Mouse (Mus musculus): ENCODE data around the gene Axin1. TPM values are rescaled to one million over a fixed set of nuclear protein-coding genes. Genes with fewer than 3 reads are reported as not detected.
A peak's percentile ranks its signal among the peaks of the same experiment; 100 is the strongest.
"Not testable (repeated sequence)": the region's sequence is repeated elsewhere in the genome, so short reads cannot be mapped to it uniquely, and the experiment has no call there.

The Axin1 gene
- total RNA-seq, 2 experiments from 2014 or later, result 28.3 to 28.5 TPM

DNA sequence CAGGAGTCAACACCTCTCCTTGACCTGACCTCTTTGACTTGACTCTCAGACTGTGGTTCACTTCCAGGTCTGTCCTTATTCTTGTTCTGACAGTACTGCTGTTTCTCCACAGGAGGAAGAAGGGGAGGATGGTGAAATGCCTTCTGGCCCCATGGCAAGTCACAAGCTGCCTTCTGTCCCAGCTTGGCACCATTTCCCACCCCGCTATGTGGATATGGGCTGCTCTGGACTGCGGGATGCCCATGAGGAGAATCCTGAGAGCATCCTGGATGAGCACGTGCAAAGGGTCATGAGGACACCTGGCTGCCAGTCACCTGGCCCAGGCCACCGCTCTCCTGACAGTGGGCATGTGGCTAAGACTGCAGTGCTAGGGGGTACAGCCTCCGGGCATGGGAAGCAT lies 49.1 kb downstream of the Axin1 start:
- no peak for DNase-seq (ENCODE audit: low spot score in 2 of 2)

DNA sequence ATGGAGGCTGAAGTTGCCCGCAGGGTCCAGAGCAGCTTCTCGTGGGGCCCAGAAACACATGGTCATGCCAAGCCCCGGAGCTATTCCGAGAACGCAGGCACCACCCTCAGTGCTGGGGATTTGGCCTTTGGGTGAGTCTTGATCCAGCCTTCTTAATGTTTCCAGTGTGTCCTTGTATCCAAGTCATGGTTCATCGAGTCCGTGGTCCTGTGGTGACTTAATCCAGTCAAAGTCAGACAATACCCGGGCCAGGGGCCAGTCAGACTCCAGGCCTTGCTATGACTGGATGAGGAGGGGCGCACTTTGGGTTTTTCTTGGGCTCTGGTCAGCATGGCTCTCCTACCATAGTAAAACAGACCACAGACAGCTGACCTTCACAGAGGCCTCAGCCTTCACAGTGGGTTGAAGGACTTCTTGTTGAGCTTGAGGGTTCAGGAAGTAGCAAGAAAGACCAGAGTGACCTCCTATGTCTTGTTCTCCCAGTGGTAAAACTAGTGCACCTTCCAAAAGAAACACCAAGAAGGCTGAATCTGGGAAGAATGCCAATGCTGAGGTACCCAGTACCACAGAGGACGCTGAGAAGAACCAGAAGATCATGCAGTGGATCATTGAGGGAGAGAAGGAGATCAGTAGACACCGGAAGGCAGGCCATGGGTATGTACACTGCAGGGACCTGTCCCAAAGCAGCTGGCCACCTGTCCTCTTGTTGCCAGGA lies 49.8 kb downstream of the Axin1 start:
- DNase-seq (ENCODE audit: low spot score in 2 of 2), result no peak

DNA sequence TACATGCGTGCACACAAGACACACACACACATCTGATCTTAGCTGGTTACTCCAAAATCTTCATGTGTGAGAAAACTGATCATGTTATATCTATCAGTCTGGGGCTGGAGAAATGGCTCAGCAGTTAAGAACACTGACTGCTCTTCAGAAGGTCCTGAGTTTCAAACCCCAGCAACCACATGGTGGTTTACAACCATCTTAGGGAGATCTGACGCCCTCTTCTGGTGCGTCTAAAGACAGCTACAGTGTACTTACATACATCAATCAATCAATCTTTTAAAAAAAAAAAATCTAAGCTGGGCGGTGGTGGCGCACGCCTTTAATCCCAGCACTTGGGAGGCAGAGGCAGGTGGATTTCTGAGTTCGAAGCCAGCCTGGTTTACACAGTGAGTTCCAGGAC lies 53.0 kb downstream of the Axin1 start:
- not testable (repeated sequence) for DNase-seq (ENCODE audit: low spot score in 2 of 2)

DNA sequence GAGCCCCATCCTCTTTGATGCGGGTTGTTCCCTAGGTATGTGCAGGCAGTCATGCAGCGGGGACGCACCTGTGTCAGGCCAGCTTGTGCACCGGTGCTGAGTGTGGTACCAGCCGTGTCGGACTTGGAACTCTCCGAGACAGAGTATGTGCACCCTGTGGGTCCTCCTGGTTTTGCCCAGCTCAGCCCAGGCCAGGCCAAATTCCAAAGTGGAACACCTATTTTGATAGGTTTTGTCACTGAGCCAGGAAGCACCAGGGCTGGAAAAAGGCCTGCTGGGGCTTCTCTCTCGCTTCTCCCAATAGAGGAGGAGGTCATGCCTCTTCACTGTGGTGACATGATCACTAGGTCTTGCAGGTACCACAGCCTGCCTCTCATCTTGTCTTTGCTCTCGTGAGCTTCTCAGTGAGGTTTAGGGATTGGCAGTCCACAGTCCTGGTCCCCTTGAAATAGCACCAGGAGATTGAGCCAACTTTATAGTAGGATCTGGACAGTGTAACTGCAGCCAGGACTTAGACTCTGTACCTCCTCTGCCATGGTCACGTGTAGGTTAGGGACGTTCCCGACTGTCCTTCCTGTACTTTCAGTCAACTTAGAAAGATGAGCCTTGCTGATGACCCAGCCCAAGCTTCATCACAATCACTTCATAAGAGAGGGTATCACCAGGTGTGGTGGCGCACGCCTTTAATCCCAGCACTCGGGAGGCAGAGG lies 54.1 kb downstream of the Axin1 start:
- DNase-seq (ENCODE audit: low spot score in 2 of 2), result no peak

DNA sequence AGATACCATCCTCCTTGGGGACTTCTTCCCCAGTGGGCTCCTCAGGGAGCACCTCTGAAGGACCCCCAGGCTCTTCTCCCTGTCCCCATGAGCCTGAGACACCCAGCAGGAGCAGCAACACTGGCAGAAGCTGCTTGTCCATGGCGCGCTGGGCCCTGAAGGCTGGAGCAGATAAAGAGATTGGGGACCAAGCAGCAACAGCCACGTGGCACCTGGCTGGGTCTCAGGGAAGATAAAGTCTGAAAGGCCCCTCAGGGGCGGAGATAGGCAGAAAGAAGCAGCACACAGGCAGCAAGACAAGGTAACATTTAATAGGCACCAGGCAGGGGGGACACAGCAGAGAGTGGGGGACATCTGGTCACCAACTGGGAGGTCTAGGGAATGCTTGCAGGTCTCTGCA lies 60.4 kb downstream of the Axin1 start, which contains the start of gene Pdia2:
TSS of gene Pdia2 (minus strand) at position 196 of the 400 bp plus-strand sequence.
- no peak for DNase-seq (ENCODE audit: low spot score in 2 of 2)

DNA sequence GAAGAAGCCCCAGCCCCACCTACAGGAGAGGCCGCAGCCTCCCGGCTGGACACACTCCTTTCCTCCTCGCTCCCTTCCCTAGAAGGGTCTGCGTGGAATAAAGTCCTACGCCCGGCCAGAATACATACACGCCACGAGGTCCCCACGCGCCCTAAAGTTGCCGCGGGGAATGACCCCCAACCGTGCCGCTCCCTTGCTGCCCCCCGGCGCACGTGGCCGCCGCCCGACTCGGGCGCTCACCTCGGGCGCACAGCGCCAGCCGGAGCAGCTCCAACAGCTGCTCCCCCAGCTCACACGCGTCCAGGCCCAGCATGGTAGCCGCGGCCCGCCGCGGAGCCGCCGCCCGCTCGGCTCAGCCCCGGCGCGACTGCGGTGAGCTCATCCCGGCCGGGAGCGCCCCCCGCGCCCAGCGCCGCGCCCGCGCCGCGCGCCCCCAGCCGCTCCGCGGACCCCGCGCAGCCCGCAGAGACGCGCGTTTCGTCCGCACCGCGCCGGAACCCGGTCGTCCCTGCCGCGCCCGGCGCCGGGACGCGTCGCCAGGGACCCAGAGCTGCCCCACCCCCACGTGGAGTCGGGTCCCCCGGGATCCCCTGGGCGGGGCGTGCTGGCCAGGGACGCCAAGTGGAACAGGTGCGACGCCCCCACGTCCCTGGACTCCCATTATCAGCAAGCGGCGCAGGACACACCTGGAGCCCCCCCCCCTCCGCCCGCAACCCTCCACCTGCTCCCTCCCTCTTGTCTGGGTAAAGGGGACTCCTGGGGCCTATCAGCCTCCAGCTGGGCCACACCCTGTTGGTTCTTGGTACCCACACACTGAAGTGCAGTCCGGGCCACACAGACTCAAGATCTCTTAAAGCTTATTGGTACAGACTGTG lies 62.6 kb downstream of the Axin1 start:
- peak in 1 of 2 experiments; percentile 30 for DNase-seq (ENCODE audit: low spot score in 2 of 2)

DNA sequence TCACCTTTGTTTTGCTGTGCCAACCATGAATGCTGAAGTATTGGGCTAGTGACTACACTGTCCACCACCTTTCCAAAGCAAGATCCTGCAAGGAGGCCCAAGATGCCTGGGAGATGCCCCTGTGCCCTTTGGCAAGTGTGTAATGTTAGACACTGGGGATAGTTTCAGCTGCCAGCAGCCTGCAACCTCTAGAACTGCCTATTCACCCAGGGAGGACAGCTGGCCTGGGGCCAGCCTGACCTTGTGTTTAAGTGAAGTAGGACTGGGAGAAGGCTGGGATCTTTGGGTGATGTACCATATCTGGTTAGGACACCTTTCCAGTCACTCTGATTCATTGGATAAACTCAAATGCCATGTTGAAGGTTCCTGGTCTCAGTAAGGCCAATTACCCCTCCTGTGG lies 63.5 kb downstream of the Axin1 start:
- DNase-seq (ENCODE audit: low spot score in 2 of 2), result no peak

DNA sequence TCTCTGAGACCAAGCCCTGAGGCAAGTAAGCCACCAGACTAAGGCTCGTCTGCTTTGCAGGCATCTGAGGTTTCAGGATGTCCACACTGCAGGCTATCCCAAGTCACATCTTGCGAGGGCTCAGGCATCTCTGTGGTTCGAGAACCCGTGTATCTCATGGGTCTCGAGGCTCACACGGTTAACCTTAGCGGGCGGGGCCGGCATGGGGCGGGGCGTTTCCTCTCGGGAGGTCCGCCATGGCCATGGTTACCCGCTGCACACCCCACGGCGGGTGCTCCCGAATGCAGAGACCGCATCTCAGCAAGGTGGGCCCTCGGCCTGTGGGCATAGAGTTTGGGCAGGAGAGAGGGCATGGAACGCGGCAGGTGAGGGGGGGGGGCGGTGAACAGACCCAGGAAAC lies 64.2 kb downstream of the Axin1 start, which contains the start of gene Rgs11:
TSS of gene Rgs11 (plus strand) at position 215 of the 400 bp plus-strand sequence.
- DNase-seq (ENCODE audit: low spot score in 2 of 2), result peak in 1 of 2 experiments; percentile 32

DNA sequence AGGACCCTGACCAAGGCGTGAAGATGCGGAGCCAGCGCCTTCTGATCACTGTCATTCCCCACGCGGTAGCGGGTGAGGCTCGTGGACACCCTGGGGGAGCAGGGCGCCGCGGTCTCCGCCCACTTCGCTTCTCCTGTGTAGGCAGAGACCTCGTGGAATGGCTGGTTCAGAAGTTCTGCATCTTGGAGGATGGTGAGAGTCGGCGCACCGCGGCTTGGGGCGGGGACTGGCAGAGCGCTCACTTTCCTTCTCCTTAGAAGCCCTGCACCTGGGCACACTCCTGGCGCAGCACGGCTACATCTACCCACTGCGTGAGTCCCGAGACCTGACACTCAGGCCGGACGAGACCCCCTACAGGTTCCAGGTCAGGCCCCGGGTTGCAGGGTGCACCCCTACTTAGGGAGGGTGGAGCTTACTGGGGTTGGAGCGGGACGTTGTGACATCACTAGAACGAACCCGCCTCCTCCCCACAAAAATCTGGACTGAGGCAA lies 64.9 kb downstream of the Axin1 start:
- peak; percentile 44 to 70 for DNase-seq (ENCODE audit: low spot score in 2 of 2)

DNA sequence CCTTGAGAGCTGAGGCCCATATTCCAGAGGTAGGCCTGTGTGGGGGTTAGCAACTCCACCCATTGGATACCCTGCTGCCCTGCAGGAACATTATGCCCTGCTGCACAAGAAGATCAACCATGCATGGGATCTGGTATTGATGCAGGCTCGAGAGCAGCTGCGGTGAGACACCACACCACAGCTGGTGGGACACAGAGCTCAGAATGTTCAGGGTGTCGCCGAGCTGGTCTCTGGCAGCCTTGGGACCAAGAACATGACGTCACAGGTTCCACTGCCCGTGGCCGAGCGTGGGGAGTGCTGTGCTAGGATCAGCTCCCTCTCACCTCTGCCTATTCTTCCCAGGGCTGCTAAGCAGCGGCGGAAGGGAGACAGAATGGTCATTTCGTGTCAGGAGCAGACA lies 66.3 kb downstream of the Axin1 start:
- DNase-seq (ENCODE audit: low spot score in 2 of 2), result no peak

DNA sequence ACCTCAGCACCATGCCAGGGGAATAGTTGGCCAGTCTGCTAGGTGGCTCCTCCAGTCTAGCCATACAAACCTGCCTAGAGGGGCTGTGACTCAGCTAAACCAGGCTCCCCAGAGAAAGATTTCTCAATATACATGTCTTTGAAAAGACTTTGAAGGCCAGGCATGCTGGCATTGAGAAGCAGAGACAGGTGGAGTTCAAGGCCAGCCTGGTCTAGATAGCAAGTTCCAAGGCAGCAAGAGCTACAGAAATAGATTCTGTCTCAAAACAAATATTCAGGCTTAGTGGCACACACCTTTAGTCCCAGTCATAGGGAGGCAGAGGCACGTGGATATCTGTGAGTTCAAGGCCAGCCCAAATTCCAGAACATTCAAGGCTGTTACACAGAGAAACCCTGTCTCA lies 67.9 kb downstream of the Axin1 start:
- DNase-seq (ENCODE audit: low spot score in 2 of 2), result no peak

DNA sequence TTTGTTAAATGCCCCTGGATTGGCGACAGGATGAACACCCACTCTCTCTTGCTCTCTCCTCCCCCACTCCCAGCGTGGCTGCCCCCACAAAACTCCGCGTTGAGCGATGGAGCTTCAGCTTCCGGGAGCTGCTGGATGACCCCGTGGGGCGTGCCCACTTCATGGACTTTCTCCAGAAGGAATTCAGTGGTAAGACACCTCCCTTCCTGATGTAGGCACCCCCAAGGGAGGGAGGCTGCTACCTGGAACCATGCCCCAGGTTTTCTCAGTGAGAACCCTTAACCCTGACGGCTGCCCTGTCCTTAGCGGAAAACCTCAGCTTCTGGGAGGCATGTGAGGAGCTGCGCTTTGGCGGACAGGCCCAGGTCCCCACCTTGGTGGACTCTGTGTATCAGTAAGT lies 69.2 kb downstream of the Axin1 start, which contains the start of gene Arhgdig:
TSS of gene Arhgdig (minus strand) at position 101 of the 400 bp plus-strand sequence.
- DNase-seq (ENCODE audit: low spot score in 2 of 2), result no peak

DNA sequence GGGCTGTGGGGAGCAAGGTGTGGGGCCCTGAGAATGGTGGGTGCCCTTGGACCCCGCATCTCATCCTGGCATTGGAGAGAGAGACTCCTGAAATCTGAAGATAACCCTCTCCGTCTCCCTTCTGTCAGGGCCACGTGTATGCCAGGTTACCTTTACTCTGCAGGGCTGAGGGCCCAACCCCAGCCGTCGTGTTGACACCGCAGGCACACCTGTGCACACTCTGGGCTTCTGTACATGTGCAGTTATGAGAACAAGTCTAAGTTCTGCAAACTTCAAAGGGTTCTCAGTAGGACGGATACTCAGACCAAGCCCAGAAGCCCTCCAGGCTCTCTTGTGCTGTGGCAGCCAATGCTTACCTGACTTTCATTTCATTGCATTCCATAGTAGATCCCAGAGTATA lies 73.8 kb downstream of the Axin1 start:
- DNase-seq (ENCODE audit: low spot score in 2 of 2), result no peak

DNA sequence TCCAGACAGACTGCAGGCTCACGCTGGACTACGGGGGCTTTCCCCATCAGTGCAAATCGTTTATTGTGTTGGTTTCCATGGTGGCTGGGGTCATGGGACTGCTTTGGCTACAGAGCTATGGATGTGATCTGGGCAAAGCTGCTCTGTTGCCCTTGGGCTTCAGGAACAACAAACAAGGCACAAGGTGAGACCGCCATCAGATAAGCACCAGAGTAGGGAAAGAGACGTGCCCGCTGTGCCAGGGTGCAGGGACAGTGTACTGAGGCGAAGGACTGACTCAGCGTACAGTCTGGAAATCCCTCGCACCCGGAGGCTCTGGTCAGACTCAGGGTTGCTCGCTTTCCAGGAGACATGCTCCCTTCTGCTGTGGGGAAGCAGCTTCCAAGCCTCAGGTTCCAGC lies 74.2 kb downstream of the Axin1 start:
- DNase-seq (ENCODE audit: low spot score in 2 of 2), result no peak

DNA sequence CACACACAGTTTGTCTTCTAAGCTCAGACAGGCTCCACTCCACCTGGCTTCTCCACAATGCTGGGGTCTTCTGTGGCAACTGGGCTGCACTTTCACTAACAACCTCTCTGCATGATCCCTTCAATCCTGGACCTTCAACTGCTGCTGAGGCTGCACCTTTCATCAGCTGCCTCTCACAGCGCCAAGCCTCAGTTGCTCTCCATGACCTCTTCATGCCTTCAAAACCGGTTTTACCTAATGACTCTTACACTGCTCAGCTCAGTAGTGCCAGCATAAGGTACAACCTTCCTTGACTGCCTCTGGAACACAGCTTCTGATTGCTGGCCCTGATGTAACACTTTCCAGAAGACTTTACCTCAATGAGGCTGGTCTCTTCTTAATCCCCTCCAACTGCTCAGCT lies 83.0 kb downstream of the Axin1 start:
- DNase-seq (ENCODE audit: low spot score in 2 of 2), result no peak

DNA sequence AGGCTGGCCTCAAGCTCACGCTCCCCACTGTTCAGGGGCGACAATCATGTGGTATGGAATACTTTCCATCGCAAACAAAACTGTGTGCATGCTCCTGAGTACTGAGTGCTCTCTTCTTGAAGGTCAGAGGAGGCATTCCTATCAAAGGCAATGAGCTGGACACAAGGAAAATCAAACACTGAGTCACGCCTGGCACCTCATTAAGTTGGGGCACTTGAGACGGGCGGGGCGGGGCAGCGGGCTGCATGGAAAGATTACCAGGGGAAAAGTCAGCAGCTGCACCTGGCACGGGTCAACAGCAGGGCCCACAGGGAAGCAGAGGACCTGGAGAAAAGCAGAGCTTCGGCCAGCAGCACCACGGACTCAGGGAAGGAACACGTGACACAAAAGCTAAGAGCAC lies 86.7 kb downstream of the Axin1 start:
- no peak for DNase-seq (ENCODE audit: low spot score in 2 of 2)

DNA sequence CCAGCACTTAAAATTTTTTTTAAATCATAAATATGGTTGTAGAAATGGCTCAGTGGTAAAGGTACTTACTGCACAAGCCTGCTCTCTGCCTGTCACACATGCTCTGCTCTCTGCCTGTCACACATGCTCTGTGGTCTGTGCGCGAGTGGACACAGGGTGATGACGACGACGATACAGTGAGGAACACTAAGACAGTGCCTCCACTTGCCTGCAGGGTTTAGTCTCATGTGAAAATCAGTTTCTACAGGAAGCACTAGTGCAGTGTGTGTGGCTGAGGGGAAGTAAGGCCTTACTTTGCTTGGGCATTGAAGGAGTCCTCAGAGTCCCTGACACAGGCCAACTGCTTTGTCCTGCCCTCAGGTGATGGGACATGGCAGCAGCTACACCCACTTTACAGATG lies 91.3 kb downstream of the Axin1 start:
- no peak for DNase-seq (ENCODE audit: low spot score in 2 of 2)

DNA sequence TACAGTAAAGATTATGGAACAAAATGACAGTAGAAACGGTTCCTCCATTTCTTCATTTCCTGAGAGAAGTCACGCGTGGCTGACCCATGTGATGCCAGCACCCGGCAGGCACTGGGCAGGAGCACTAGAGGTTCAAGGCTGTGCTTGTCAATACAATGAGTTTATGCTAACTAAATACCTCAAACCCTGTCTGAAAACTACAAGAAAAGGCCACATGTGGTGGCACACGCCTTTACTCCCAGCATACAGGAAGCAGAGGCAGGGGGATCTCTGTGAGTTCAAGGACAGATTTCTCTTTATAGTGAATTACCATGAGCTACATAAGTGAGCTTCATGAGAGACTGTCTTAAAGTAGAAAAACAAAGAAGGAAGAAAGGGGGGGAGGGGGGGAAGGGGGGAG lies 92.7 kb downstream of the Axin1 start:
- no peak for DNase-seq (ENCODE audit: low spot score in 2 of 2)

DNA sequence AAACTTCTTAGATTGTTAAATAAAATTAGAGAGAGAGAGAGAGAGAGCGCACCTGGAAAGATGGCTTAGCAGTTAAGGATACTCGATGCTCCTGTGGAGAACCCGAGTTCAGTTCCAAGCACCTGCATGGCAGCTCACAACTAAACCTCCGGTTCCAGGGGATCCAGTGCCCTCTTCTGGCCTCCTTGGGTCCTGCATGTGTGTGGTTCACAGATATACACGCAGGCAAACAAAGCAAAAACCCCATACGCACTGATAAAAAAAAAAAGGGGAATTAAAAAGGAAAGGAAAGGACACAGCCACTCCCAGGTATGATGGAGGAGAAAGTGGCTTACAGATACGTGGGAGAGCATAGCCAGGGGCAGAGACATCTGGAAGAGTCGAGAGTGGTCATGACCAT lies 94.4 kb downstream of the Axin1 start:
- no peak for DNase-seq (ENCODE audit: low spot score in 2 of 2)

DNA sequence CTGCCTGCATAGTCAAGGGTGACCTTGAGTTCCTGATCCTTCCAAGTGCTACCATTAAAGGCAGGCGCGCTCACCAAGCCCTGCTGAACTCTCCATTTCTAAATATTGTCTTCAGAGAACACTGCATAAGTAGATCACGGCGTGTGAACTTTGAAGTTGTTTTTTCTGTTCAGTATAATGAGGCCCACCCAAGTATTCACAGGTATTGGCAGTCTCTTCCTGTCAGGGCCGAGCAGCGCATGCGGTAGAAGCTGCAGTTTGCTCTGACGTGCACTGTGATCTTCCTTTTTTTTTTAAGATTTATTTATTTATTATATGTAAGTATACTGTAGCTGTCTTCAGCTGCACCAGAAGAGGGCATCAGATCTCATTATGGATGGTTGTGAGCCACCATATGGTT lies 95.9 kb downstream of the Axin1 start:
- DNase-seq (ENCODE audit: low spot score in 2 of 2), result no peak

DNA sequence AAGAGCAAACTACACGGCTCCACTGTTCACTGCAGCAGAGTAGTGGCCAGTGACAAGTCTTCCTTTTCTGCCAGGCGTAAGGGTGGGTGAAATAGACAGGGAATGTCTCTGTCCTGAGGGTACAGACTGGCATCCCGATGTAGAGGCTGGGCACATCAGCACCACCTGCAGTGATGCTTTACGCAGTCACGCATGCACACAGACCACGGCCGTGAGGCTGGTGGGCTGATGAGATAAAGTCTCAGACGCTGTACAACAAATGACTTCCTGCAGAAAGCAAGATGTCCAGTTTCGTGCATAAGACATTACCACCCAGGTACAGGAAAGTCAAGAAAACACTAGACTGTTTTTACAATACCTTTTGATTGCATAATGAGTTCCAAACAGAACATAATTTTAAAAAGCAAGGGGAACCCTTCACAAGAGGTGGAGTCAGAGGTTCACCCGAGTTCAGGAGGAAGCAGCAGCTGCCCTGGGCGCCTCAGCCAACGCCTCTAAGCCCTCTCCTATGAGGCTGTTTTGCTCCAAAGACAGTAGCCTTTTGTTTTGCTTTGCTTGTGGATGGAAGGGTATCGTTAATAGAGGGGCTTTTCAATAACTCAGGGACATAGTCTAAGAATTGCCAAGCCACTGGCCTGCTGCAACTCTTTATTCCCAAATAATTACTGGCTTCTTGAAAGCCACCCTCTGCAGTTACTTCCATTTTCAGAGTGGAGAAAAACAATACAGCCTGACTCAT lies 96.8 kb downstream of the Axin1 start:
- DNase-seq (ENCODE audit: low spot score in 2 of 2), result no peak
